Mouse (Mus musculus) olfactory bulb, adult 2 months (tissue): ENCODE data around the gene Plekhg3. TPM values are rescaled to one million over a fixed set of nuclear protein-coding genes. Genes with fewer than 3 reads are reported as not detected.

ENCODE experiments used
- H3K27ac ChIP-seq: fragments of 200-500 bp; 2 replicates; pipeline ENCODE4 v1.5.1; 2012; ENCODE audit warnings: low read depth, low read length; ENCODE audit not compliant: insufficient read depth
- H3K4me1 ChIP-seq: fragments of 200-500 bp; 2 replicates; pipeline ENCODE4 v1.6.1; 2012; ENCODE audit warnings: low read length; ENCODE audit not compliant: control insufficient read depth, insufficient read depth
- H3K4me3 ChIP-seq: fragments of 200-500 bp; 2 replicates; pipeline ENCODE4 v1.5.1; 2012; ENCODE audit warnings: mild to moderate bottlenecking, low read depth, low read length, moderate library complexity; ENCODE audit not compliant: insufficient read depth
- CTCF ChIP-seq: fragments of 200-500 bp; IDR thresholded peaks from 2 replicates; pipeline ENCODE4 v1.5.1; 2012; ENCODE audit warnings: low read depth, mild to moderate bottlenecking, low read length, moderate library complexity; ENCODE audit not compliant: insufficient read depth
- POLR2A ChIP-seq: fragments of 200-500 bp; IDR thresholded peaks from 2 replicates; pipeline ENCODE4 v1.6.1; 2012; ENCODE audit warnings: mild to moderate bottlenecking, low read depth, low read length, moderate library complexity; ENCODE audit not compliant: insufficient read depth
- WGBS: fragments of 180-500 bp; shearing (Covaris S2); methylation state at CpG from one replicate; pipeline ENCODE4 v1.1.7; 2018; 5-methylcytosine and 5-hydroxymethylcytosine counted together
- polyA plus RNA-seq: library from polyadenylated mRNA; stranded (reverse); fragments of >200 nt; gene quantifications from 2 replicates; pipeline ENCODE4 v1.2.4, GENCODE M21; 2012; ENCODE audit warnings: low replicate concordance; ENCODE audit not compliant: missing spikeins, insufficient read depth, insufficient read length

The Plekhg3 gene
- polyA plus RNA-seq, 1 experiment = not detected

DNA sequence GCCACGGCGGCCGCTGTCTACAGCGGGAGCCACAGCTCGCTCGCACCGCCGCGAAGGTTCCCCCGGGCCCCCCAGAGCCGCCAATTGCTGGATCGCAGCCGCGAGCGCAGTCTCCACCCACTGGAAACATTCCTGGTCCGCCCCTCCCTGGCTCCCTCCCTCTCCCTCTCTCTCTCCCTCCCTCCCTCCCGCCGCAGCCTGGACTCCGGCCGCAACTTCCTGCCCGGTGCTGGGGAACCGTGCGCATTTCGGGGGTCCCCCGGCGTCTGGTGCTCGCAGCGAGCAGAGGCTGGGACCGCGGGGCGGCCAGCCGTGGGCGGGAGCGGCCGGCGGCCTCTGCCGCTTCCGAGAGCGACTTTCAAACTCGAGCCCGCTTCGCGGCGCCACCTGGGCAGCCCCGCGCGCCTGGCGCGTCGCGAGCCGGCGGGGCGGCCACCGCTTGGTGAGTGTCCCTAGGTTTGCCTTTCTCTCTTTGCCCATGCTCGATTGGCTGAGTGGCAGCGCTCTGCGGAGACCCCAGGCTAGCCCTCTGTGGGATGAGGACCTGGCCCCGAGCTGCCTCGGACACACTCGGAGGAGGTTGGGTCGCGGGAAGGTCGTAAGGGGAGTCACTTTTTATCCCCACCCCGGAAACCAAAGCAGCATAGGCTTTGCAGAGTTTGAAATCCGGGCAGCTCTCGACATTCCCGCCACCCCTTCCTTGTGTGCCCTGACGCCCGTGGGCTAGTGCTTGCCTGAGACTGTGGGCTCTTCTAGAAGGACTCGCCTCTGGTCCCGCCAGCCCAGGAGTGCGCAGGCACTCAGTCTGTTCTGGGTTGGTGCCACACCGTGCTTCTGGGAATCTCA, 2.9 kb downstream of the Plekhg3 start:
- no peak overlapping the region for H3K27ac ChIP-seq
- peak overlapping the region; percentile 68 for H3K4me3 ChIP-seq
- under 1% methylated on average over 74 of the region's 74 CpGs for WGBS
- peaks cover 14% of the 10 kb centered on the region for H3K4me1 ChIP-seq
- TF ChIP-seq POLR2A = no peak
- TF ChIP-seq CTCF = no peak

DNA sequence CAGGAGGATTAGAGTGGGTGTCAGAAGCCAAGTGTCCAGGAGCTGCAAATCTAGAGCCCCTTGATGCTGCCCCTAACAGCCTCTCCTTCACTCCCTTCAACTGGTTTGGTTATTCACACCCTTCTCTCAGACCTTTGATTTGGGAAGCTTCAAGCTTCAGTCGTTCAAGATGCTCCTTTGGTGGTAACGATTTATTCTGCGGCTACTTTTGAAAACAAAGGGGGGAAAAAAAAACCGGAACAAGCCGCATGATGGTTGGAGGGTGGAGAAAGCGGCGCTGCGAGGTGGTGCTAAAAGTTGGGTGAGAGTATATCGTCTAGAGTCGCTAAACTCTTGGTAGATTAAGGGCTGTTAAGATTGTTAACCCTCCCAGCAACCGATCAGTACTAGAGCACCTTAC, 3.5 kb downstream of the Plekhg3 start:
- 12% methylated on average over 11 of the region's 11 CpGs for WGBS
- Histone ChIP-seq H3K4me1 (peaks cover 14% of the 10 kb centered on the region), H3K4me3 (peak overlapping the region; percentile 68), H3K27ac (no peak overlapping the region)
- TF ChIP-seq POLR2A (no peak), CTCF (no peak)

DNA sequence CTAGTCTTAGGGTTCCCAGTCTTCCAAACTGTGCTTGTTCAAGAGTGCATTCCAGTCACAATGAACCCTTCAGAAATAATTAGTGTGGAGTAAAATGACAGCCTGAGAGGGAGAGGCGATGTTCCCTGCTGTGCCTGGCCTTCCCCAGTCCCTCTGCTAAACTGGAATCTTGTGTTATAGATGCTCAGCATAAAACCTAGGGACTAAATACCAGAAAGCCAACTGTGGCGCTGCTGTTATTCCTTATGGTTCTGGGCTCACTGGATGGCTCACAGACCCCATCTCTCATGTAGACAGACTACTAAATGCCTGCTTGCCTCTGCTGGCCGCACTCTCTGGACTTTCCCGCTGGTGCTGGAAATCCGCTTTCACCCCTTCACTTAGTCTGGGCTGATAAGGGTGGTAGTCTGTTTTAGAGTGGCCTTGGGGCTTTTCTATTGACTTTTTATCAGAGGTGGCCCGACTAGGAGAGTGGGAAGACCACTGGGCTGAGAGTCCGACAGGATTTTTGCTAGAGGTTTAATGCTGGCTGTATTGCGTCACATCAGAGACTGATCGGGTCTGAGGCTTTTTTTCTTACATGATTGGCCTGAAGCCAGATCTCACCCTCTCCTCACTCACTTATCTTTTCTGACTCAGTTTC, 4.1 kb downstream of the Plekhg3 start:
- no peak overlapping the region for H3K4me3 ChIP-seq
- no peak for TF ChIP-seq POLR2A
- TF ChIP-seq CTCF = no peak
- no peak overlapping the region for H3K27ac ChIP-seq
- peaks cover 14% of the 10 kb centered on the region for H3K4me1 ChIP-seq
- WGBS = 64% methylated on average over 9 of the region's 9 CpGs

DNA sequence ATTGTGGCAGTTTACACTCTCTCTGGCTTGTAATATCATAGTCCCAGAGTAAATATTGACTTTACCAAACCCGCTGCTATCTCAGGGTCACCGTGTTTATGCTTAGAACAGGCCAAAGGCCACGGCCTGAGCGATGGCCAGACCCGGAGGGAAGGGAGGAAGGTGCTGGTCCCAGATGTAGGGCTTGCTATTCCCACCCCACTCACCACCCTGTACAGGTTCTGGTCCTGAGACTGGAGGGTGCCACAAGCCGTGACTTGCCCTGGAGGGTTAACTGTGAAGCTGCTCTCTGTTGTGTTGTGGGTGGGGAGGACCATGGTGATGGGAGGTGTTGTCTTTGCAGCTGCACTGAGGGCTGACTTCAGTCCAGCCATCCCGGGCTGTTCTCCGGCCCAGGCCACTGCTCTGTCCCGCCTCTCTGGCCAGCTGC, 4.8 kb downstream of the Plekhg3 start:
- no peak overlapping the region for H3K4me3 ChIP-seq
- 82% methylated on average over 9 of the region's 9 CpGs for WGBS
- H3K27ac ChIP-seq = no peak overlapping the region; the same call in 1 of the 2 replicates
- peaks cover 13% of the 10 kb centered on the region for H3K4me1 ChIP-seq
- TF ChIP-seq POLR2A = no peak
- no peak for TF ChIP-seq CTCF

DNA sequence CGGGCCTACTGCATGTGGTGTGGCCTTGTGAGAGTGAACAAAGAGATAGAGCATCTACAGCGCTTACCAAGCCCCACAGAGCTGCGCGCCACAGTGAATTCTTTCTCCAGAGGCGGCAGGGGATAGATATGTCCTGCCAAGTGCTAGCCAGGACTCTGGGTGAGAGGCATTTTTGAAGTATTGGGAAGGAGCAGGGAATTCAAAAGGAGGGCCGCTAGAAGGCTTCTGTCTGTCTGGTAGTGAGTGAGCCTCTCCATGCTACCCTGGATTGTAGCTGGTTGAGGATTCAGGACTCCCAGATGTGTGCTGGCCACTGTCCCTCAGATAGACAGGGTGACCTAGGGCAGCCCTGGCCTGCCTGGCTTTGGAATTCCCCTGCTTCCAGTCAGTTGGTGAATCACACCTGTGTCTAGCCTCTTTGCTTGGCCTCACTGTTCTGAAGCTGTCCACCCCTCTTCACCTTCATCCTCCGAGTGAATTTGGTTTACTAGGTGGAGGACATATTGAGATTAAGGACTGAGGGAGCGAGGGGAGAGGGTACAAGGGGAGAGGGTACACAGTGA, 6.0 kb downstream of the Plekhg3 start:
- Histone ChIP-seq H3K4me1 (peaks cover 11% of the 10 kb centered on the region), H3K4me3 (no peak overlapping the region), H3K27ac (no peak overlapping the region)
- 87% methylated on average over 8 of the region's 8 CpGs for WGBS
- TF ChIP-seq CTCF (no peak), POLR2A (no peak)

DNA sequence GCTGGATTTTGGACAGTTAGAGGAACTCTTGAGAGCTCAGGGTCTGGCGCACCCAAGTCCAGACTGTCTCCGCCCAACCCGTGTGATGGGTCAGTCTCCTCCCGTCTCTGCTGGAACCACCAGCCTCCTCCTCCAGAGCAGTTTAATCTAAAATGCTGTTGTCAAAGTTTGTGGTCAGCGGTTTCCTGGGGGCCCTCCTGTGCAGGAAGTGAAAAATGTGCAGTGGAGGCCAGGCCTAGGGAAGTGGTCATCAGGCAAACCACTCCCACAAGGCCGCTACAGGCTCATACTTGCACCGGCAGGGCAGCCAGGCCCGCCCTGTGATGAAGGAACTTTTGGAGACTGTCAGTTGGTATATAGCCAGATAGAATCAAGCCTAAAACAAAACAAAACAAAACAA, 6.7 kb downstream of the Plekhg3 start:
- TF ChIP-seq CTCF (no peak), POLR2A (no peak)
- Histone ChIP-seq H3K4me3 (no peak overlapping the region), H3K27ac (no peak overlapping the region), H3K4me1 (peaks cover 11% of the 10 kb centered on the region)
- WGBS = 94% methylated on average over 8 of the region's 8 CpGs

DNA sequence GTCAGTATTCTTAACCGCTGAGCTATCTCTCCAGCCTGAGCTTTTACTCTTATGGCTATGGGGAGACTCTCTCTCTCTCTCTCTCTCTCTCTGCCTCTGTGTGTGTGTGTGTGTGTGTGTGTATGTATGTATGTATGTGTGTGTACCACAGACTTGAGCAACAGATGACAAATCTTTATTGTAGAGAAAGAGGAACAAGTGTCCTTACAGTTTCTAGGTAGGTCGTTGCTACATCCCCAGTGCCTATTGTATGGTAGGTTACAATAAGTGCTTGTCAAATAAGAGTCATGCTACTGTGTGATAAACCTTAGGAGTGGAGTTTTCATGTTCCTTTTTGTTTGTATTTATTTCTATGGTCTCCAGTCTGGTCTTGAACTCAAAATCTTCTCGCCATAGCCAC, 9.5 kb downstream of the Plekhg3 start:
- Histone ChIP-seq H3K27ac (no peak overlapping the region), H3K4me3 (no peak overlapping the region), H3K4me1 (no peaks in the 10 kb centered on the region)
- WGBS = 95% methylated on average over 3 of the region's 3 CpGs
- TF ChIP-seq POLR2A (no peak), CTCF (no peak)

DNA sequence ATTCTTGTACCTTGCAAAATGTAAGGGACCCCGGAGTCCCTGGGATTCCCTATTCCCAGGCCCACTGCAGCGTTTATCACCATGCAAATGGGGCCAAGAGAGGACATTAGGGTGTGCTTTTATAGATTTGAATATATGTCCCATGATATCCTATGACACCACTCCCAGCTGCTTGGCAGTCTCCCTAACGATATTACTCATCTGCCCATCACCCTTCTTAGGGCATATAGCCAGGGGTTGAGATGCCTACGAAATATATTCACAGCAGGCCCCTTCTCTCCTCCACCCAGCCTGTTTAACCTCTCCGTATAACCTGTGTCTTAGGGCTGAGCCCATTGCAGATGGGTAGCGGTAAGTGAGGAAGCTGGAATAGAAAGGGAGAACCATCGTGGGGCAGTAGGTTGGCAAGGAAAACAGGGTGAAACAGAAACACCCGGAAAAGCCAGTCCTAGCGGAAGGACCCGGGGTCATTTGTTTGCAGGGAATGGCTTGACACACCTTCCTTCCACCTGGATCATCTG, 10.1 kb downstream of the Plekhg3 start:
- TF ChIP-seq CTCF = no peak
- no peak for TF ChIP-seq POLR2A

DNA sequence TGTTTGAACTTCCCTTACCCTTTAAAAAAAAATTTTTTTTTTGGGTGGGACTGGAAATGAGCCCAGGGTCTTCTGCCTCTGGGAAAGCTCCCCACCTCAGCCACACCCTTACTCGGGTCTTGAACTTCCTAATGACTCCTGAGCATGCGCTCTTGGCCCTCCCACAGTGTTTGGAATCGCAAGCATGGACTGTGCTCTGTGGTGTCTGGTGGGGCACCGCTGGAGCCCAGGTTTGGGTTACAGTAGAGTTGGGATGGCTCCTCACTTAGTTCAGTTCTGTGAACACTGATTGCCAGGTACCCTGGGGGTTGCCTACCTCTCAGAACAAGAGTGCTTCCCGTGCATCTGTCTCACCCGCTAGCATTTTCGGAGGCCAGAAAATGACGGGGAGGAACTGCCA, 10.8 kb downstream of the Plekhg3 start:
- no peak for TF ChIP-seq CTCF
- TF ChIP-seq POLR2A = no peak
- H3K27ac ChIP-seq = no peak overlapping the region
- 45% methylated on average over 8 of the region's 8 CpGs for WGBS

More for the DNA sequence above, 10.1 kb downstream of the Plekhg3 start:
- WGBS = 76% methylated on average over 10 of the region's 10 CpGs
- H3K27ac ChIP-seq = no peak overlapping the region
- no peak overlapping the region for H3K4me3 ChIP-seq
- H3K4me1 ChIP-seq = no peaks in the 10 kb centered on the region

More for the DNA sequence above, 10.8 kb downstream of the Plekhg3 start:
- Histone ChIP-seq H3K4me1 (peaks cover 4% of the 10 kb centered on the region; the same call in 1 of the 2 replicates), H3K4me3 (no peak overlapping the region)
